Mouse (Mus musculus): ENCODE data around the gene Ylpm1. TPM values are rescaled to one million over a fixed set of nuclear protein-coding genes. Genes with fewer than 3 reads are reported as not detected.
A peak's percentile ranks its signal among the peaks of the same experiment; 100 is the strongest.

The Ylpm1 gene
- total RNA-seq, 2 experiments from 2014 or later, result 26.3 to 27.7 TPM

GRCm38 (mm10) chr12:85006206-85006605 is 10.1 kb downstream of the Ylpm1 start:
- no peak for DNase-seq
- intact Hi-C loops (cut with DNase I), result no loop called here

GRCm38 (mm10) chr12:85007021-85007420 is 10.9 kb downstream of the Ylpm1 start:
- intact Hi-C loops (cut with DNase I), result no loop called here
- DNase-seq, result no peak

GRCm38 (mm10) chr12:85009776-85010175 is 13.7 kb downstream of the Ylpm1 start:
- no peak for DNase-seq
- intact Hi-C loops (cut with DNase I), result no loop called here

DNA sequence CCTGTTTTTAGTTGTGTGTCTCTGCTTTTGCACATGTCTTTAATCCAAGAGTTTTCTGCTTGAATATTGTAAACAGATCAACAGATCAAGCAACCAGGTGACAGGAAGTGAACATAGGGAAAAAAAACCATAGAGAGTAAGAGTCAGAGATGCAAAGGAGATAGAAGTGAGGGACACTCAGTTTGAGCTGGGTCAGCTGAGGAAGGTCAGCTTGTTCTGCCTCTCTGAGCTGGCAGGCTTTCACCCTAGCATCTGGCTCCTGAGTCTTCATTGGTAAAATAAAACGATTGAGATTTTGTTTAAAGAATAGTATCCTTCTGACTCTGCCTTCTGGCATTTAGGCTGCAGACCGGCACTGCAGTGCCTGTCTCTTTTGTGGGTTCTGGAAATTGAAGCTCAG is 14.4 kb downstream of the Ylpm1 start:
- no peak for DNase-seq

GRCm38 (mm10) chr12:85012185-85012584 is 16.1 kb downstream of the Ylpm1 start:
- DNase-seq, result no peak
- intact Hi-C loops (cut with DNase I), result no loop called here

More for the DNA sequence above, 14.4 kb downstream of the Ylpm1 start:
- intact Hi-C loops (cut with DNase I), result no loop called here

DNA sequence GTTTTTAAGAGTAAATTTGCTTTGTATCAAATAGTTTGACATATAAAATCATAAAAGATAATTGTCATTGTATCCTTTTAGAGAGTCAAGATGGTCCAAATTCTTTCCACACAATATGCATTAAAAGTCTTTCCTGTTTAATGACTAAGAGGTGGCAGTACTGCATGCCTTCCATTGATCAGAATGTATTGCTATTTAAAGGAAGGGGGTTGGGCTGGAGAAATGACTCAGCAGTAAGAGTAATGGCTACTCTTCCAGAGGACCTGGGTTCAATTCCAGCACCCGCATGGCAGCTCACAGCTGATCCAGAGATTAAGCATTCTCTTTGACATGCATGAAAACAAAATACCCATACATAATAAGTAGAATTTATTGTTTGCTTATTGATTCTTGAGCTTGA is 25.9 kb downstream of the Ylpm1 start:
- intact Hi-C loops (cut with DNase I), result no loop called here

GRCm38 (mm10) chr12:85032710-85033109 is 36.6 kb downstream of the Ylpm1 start:
- intact Hi-C loops (cut with DNase I), result loop anchor here (2.0 kb wide), 1 partner anchor 158 kb away; no protein-coding TSS in a partner anchor
- peak in 1 of 2 experiments; percentile 24 for DNase-seq

More for the DNA sequence above, 25.9 kb downstream of the Ylpm1 start:
- DNase-seq, result no peak

DNA sequence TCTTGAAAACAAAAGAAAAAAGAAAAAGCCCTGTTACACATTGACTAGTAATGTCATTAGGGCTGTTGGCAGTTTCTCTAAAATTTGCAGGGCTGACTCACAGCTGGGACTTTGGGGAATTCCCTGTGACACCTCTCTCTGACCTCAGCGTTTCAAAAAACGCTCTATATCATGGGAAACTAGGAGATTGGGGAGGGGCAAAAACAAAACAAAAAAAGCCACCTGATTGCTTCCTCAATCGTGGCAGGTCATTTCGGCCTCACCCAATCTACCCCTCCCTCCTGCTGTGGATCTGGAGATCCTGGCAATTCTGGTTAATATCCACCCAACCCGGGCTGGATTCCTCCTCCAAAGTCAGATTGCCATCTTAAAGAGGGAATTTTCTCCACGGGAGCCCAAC is 55.1 kb downstream of the Ylpm1 start:
- intact Hi-C loops (cut with DNase I), result no loop called here
- DNase-seq, result no peak

- intact Hi-C loops (cut with DNase I), result no loop called here
- DNase-seq, result no peak
These were observed 74.9 kb downstream of the Ylpm1 start for GRCm38 (mm10) chr12:85071043-85071442.

GRCm38 (mm10) chr12:85077100-85077499 is 81.0 kb downstream of the Ylpm1 start:
- intact Hi-C loops (cut with DNase I), result no loop called here

DNA sequence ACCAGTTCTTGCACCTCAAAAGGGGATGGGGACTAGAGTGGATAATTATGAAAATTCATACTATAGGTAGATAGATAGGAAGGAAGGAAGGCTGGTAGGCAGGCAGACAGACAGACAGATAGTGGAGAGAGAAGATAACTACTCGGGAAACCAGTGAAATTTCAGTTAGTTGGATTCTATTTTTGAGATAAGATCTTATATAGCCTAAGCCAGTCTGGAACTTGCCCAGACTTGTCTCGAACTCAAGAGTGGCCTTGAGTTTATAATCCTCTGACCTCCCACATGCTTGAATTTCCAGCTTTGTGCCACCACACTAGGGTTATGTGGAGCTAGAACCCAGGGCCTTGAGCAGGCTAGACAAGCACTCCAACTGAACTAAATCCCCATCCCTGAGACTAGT is 88.1 kb downstream of the Ylpm1 start:
- intact Hi-C loops (cut with DNase I), result no loop called here
- DNase-seq, result no peak

More at GRCm38 (mm10) chr12:85077100-85077499, 81.0 kb downstream of the Ylpm1 start:
- no peak for DNase-seq

DNA sequence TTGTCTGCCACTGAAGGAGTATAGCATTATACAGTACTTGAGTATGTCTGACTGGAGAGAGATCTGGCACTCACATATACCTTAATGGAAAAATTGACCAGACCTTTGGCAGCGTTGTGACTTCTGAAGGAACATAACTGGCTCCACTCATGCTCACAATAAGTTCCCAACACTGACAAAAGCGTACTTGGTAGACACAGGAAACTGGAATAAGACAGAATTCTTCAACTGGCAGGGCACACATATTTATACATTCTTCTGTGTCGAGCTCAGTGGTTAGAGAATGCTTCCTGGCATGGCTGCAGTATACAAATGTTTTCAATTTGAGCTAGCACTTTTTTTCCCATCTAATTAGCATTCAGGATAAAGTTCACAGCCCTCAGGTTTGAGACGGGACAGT is 88.8 kb downstream of the Ylpm1 start:
- intact Hi-C loops (cut with DNase I), result no loop called here
- DNase-seq, result no peak

GRCm38 (mm10) chr12:85087845-85088244 is 91.7 kb downstream of the Ylpm1 start:
- DNase-seq, result no peak
- intact Hi-C loops (cut with DNase I), result no loop called here

DNA sequence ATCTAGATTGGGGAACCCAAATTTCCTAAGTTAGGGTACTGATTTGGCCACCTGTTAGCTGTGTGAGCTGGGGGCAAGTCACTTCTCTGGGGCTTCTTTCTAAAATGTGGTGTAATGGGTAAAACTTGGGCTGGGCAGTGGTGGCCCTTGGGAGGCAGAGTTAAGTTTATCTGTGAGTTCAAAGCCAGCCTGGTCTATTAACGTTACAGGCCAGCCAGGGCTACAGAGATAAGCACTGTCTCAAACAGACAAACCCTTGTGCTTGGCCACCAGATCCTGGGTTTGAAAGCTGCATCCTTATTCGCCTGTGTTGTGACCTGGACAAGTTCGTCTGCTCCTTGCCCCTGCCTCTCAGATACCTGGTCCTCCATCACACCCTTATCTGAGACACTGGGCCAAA is 95.1 kb downstream of the Ylpm1 start:
- DNase-seq, result no peak
- intact Hi-C loops (cut with DNase I), result loop anchor here (5.0 kb wide), 1 partner anchor 51 kb away; no protein-coding TSS in a partner anchor

DNA sequence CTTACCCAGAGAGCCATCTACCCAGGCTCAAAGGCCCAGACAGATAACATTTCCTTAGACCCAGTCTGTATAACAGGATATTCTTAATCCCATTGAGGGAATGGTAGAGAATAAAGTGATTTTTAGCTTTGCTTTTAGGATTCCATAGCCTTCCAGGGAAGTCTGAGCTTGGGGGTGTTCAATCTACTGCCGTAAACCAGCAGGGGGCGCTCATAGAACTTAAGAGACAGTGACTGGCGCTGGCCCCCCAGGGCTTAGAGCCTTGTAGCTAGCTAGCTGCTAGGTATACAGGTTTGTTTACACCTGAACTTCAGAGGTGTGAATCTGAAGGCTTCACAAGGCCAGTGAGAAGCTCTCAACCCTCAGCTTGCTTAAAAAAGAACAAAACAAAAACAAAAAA is 96.1 kb downstream of the Ylpm1 start:
- intact Hi-C loops (cut with DNase I), result loop anchor here (1.0 to 5.0 kb wide), 2 partner anchors 50 to 213 kb away; no protein-coding TSS in a partner anchor
- peak; percentile 76 to 79 for DNase-seq

- DNase-seq, result peak; percentile 55 to 58
- intact Hi-C loops (cut with DNase I), result loop anchor here (5.0 kb wide), 1 partner anchor 48 kb away; no protein-coding TSS in a partner anchor
These were observed 97.9 kb downstream of the Ylpm1 start for GRCm38 (mm10) chr12:85094010-85094409.

GRCm38 (mm10) chr12:85094706-85095105 is 98.6 kb downstream of the Ylpm1 start:
- intact Hi-C loops (cut with DNase I), result loop anchor here (5.0 kb wide), 1 partner anchor 48 kb away; no protein-coding TSS in a partner anchor
- peak; percentile 27 to 50 for DNase-seq

DNA sequence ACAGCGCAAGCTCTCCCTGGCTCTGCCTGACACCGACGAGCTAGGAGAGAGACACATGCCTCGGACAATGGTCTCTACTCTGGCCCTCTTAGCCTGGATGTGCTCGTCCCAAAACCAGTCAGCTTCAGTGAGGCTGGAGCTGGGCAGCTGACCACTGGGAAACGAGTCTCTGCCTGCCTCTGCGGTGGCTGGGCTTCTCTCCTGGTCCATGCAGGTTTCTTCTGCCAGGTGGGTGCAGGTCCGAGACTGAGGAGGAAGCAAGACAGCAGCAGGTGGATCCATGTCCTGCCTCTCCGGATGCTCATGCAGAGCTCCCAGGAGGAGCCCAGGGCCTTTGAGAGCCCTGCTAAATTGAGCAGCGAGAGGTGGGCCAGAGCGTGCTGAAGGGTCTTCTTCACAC is 99.0 kb downstream of the Ylpm1 start:
- DNase-seq, result no peak
- intact Hi-C loops (cut with DNase I), result no loop called here

DNA sequence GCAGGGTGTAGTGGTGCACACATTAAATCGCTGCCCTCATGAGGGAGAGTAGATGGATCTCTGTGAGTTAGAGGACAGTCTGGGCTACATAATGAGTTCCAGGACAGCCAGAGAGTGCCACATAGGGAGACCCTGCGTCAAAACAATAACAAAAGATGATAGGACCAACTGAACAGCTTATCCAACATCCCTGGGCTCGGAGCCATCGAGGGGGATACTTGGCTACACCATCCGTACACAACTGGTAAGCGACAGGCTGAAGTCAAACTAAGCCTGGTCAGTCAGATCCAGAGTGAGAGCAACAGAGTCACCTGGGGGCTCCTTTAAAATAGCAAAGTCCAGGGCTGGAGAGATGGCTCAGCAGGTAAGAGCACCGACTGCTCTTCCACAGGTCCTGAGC is 99.7 kb downstream of the Ylpm1 start:
- intact Hi-C loops (cut with DNase I), result no loop called here
- DNase-seq, result no peak

DNA sequence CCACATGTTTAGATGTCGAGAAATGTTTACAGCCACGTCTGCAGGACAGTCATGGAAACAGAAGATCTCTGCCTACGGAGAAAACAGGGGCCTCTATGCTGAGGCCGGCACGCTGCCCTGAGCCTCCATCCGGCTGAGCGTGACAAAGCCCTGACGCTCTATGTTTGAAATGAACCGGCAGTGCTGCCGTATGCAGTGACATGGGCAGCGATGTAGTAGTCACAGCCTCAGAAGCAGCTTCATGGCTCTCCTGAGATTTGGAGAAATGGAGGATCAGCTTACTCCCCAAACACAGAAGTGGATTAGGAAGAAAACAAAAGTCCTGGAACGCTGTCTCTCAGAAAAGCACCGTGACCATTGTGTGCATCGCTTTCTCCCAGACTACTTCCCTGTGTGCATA is 104.9 kb downstream of the Ylpm1 start:
- intact Hi-C loops (cut with DNase I), result no loop called here
- DNase-seq, result no peak

DNA sequence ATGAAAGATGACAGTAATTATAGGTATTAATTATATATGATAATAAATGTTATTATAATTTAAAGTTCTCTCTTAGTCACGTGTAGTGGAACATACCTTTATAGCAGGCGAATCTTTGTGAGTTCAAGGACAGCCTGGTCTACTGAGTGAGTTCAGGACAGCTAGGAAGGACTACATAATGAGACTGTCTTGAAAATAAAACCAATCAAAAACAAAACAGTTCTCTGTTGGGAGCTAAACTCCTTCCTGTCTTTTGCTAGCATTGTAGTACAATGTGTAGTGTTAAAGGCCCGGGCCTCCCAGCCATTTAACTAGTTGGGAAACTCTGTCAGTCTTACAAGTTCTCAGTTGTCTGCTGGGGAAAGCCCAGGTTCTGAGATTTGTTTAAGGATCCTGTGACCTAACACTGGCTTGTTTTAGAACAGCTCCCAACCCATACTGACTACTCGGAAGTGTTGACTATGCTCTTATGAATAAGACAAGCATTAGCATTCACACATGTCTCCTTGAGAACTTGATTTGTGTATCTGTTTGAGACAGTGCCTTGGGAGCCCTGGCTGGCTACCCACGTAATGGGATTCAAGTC is 105.5 kb downstream of the Ylpm1 start:
- intact Hi-C loops (cut with DNase I), result no loop called here
- no peak for DNase-seq

- intact Hi-C loops (cut with DNase I), result no loop called here
- no peak for DNase-seq
These were observed 107.0 kb downstream of the Ylpm1 start for GRCm38 (mm10) chr12:85103096-85103495.

DNA sequence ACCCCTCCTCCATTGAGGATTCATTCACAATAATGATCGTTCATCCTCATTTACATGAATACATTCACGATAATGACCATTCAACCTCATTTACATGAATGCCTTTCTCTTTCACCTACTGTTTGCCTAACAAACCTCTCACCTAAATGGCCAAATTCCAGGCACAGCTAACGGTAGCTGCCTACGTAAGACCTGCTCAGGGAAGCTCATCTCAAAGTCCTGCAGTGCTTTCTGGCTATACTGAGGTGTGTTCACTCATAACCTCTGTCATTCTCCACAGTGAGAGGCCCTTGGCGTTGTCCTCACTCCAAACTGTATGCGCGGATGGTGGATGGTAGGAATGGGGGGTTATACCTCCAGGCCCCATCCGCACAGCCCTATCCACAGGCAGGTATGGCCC is 108.7 kb downstream of the Ylpm1 start:
- DNase-seq, result no peak
- intact Hi-C loops (cut with DNase I), result no loop called here

All from heart, postnatal 36 days (tissue).